Mouse (Mus musculus) urinary bladder, postnatal 36 days (tissue): ENCODE results near the gene Brsk1.

Experiments used
- DNase-seq, 2 experiments: peaks; one replicate each; pipeline ENCODE4 v3.0.0; 2022; ENCODE audit warnings: low spot score in 2 of 2, mixed read lengths in 1 of 2

Gene Brsk1

GRCm38 (mm10) chr7:4690387-4690786 is at the start of gene Brsk1:
Gene Brsk1 (plus strand): TSS chr7:4690604.
- DNase-seq: peak; percentile 8 to 18

DNA sequence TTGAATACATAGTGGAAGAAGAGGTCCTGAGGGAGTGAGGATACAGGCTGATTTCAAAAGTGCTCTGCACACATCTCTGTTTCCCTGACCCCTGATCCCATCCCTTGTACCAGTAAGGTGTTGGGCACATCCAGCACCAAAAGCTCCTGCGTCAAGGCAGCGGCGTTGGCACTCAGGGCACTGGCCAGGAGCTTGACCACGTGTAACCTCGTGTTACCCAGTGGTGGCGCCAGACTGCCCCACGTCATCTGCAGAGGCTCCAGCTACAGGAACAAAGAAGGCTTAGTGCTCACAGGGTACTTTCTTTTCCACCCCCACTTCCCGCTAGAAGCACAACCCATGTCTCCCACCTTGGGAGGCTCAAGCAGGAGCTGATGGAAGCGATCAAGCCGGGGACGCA is 49.2 kb upstream of the Brsk1 start:
- no peak for DNase-seq

GRCm38 (mm10) chr7:4641956-4642355 is 48.4 kb upstream of the Brsk1 start:
- no peak for DNase-seq

DNA sequence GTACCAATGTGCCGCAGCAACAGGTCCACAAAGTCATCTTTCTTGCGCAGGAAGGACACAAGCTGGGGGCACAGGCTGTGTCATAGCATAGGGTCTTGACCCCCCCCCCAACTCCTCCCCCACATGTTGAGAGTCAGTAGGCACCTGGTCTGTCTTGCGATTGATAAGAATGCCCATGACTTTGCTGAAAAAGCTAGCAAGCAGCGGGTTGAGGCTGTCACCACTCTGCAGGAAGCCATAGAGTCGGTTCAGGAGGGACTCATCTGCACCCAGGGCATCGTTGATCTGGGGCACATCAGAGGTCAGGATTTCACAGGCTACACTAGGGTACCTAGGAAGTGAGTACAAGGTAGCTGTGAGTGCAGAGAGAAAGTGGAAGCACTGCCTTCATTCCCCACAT is 47.2 kb upstream of the Brsk1 start:
- no peak for DNase-seq

DNA sequence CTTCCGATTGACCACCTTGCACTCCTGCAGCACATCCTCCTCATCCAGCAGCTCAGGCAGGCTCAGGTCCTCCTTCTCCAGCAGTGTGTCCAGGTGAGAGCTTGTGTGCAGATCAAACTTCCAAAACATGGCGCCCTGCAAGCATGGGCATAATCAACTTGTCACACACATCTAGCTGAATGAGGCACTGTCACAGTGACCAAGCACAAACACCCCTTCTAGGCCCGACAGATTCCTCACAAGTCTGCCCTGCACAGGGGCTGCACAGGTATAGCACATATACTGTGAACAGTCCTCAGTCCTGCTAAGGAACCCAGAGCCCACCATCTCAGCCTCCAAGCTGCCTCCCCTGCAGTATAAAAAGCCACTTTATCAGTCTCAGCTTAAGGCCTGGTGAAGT is 43.6 kb upstream of the Brsk1 start:
- DNase-seq: no peak

DNA sequence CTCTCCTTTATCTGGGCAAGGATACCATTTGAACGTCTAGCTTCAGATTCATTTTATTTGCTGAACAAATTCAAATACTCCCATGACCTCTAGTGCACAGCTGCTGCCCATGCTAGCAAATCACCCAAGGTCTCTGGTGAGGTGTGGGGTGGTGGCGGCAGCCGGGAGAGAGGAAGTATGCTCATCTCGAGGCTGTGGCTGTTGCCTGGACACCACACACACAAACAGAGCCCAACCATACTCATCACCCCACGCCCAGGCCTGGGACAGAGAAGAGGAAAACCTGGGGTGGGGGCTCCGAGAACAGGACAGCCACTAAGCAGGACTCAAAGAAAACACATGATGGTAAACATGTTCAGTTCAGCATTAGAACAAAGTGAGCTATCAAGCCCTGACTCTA is 43.1 kb upstream of the Brsk1 start:
- no peak for DNase-seq

DNA sequence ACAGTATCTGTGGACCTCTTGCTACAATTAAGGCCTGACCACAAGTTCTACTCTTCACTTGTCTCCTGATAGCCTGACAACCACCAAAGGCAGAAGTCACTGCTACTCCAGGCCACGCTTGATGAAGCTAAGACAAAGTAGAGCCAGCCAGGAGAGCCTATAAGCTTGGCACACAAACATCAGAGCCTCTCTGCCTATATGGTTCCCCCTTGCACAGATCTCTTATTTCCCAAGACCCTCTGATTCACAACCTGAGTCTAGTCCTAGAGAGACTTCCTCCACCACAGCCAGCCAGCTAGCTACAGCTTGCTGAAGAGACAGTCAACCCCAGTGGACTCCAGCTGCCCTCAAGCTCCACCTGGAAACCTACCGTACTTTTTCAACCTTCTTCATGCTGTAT is 42.4 kb upstream of the Brsk1 start:
- no peak for DNase-seq

- no peak for DNase-seq
Measured at GRCm38 (mm10) chr7:4651581-4651980, 38.8 kb upstream of the Brsk1 start.

- no peak for DNase-seq
Measured at GRCm38 (mm10) chr7:4652726-4653125, 37.7 kb upstream of the Brsk1 start.

- no peak for DNase-seq
Measured at GRCm38 (mm10) chr7:4653351-4653750, 37.1 kb upstream of the Brsk1 start.

- DNase-seq: no peak
Measured at GRCm38 (mm10) chr7:4653780-4654179, 36.6 kb upstream of the Brsk1 start.

GRCm38 (mm10) chr7:4654221-4654620 is 36.2 kb upstream of the Brsk1 start:
- no peak for DNase-seq

- DNase-seq: no peak
Measured at GRCm38 (mm10) chr7:4655393-4655792, 35.0 kb upstream of the Brsk1 start.

GRCm38 (mm10) chr7:4655916-4656315 is 34.5 kb upstream of the Brsk1 start:
- DNase-seq: no peak

DNA sequence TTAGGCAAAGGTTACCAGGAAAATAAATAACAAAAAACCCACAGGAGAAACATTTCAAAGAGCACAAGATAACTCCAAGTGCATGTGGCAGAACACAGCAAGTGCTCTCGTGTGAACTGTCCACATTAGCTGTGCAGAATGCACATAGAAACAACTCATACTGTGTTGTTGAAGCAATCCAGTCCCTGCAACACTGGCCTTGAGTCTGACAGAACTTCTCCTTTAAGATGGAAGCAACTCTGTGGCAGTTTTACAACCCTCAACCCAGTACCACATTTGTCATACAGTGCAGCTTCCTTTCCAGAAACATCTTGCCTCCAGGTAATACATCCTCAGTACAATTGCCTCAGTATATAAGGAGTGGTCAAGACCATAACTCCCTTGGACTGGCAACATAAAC is 33.6 kb upstream of the Brsk1 start:
- no peak for DNase-seq

- no peak for DNase-seq
Measured at GRCm38 (mm10) chr7:4657521-4658127, 32.8 kb upstream of the Brsk1 start.

DNA sequence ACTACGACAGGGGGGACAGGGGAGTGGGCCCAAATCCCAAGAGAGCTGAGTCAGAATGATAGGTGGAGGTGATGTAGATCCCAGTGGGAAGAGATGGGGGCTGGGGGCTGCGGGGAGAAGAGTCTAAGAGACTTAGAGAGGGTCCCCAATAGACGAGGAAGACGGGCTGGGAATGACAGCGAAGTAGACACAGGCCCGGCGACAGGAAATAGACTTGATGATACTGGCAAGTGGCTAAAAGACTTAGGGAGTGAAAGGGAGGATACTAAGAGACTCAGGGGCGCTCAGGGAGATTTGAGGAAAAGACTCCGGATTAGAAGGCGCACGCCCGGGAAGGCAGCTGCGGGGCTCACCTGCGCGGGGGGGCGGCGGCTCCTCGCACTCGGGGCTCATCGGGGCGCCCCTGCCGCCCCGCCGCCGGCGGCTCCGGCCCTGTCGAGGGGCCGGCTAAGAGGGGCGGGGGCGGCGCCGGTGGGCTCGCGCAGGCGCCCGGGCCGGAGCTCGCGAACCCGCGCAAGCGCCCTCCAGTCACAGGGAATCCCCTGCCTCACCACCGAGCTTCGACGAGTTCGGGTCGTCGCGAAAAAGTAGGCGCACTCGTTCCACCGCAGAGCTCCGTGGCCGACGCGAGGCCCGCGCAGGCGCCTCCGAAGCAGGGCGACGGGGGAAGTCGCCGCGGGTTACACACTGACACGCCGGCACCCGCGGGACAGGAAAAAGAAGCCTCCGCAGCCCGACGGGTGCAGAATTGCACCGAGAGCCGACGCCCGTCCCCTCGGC is 32.1 kb upstream of the Brsk1 start:
- no peak for DNase-seq

DNA sequence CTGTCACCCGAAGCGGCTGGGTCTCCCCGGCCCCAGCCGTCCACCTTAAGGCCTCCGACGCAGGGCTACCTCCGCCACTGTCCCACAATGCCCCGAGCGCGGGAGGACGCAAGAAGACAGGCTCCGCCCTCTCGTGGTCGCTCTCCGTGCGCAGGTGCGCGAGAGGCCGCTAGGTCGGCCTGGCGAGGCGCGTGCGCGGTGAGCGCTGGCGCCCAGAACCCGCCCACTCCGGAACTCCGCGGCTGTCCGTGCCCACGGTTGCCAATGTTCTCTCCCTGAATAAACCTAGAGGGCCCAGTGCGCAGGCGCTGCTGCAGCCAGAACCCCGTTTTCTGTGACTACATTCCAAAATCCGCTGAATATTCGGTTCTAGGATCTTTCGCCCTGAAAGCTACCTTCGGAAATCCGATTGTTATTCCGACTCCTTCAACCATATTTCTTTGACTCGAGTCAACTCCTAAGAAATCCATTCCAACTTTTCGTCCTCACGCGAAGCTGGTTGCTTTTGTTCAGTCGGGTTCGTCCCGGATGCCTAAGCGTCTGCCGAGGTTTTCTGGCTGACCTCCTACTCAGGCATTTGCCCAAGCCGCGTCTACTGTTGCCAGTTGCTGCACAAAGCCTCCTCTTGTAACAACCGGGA is 31.4 kb upstream of the Brsk1 start, which contains the start of gene Ppp6r1:
TSS of gene Ppp6r1 (minus strand) at position 108 of the 640 bp plus-strand sequence.
- peak; percentile 94 to 96 for DNase-seq

DNA sequence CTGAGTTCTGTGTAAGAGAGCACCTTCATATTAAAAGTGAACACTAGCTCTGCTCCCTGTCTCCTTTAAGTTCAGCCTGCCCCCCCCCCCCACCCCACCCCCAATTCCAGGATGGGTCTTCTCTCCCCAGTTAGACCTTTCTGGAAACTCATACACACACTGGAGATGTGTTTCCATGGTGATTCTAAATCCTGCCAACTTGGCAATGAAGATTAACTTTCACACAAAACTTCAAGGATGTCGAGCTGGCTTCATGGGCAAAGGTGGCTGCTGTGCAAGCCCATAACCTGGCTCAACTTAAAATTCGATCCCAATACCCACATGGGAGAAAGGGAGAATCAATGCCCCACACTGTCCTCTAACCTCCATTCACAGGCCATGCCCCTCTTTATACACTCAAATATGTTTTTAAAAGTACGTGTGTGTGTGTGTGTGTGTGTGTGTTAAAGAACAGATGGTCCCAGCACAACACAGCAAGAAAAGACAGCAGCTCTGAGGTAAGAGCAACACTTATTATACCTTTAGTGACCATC is 30.4 kb upstream of the Brsk1 start:
- DNase-seq: no peak

DNA sequence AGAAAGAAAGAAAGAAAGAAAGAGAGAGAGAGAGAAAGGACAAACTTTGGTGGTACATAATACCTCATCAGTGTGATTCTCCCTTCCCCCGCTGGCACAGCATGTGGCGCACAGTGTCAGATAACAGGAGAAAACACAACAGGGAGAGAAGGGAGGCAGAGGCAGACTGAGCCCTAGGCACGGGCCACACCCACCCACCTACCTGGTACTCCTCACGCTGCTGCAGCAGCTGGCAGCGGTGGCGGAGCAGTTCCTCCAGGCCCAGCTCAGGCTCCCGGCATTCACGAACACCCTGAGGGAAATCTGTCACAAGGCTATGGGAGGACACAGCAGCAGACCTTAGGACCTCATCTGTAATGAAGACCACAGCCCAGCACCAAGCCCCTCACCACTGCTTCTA is 27.2 kb upstream of the Brsk1 start:
- no peak for DNase-seq

DNA sequence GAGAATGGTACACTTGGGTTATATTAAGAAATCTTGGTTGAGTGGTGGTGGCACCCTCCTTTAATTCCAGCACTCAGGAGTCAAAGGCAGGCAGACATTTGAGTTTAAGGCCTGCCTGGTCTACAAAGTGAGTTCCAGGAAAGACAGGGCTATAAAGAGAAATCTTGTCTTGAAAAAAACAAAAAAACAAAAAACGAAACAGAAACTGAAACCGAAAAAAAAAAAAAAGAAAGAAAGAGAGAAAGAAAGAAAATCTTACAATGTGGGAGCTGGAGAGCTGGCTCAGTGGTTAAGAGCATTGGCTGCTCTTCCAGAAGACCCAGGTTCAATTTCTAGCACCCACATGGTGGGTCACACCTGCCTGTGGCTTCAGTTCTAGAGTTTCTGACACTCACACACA is 26.7 kb upstream of the Brsk1 start:
- DNase-seq: no peak

DNA sequence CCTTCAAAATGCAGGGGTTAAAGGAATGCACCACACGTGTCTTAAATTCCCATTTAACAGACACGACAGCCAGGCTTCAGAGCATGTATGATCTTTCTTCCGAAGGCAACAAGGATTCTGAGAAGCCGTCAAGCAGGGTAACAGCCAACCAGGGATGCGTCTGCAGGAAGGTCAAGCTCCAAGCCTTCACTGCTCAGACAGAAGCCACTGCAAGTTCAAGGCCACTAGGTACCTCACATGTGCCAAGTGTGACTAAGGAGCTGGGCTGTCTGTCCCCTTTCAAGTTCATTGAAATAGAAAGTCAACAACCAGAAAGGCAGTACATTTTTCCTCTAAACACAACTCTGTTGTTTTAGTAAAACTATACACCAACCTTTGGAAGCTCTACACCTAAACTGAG is 23.5 kb upstream of the Brsk1 start:
- DNase-seq: no peak

DNA sequence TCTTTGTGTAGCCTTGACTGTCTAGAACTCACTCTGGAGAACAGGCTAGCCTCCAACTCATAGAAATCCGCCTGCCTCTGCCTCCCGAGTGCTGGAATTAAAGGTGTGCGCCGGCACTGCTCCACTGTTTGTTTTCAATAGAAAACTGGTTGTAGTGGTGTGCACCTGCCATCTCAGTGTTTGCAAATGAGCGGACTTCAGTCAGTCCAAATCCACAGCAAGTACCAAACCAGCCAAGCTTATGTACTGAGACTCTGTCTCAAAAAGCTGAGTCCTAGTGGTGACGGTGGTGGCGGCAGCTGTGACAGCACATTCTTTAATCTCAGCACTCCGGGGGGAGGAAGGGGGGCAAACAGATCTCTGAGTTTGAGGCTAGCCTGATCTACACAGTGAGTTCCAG is 21.9 kb upstream of the Brsk1 start:
- DNase-seq: no peak
